Mouse (Mus musculus): ENCODE data around the gene Ggps1.

Ggps1 gene

DNA sequence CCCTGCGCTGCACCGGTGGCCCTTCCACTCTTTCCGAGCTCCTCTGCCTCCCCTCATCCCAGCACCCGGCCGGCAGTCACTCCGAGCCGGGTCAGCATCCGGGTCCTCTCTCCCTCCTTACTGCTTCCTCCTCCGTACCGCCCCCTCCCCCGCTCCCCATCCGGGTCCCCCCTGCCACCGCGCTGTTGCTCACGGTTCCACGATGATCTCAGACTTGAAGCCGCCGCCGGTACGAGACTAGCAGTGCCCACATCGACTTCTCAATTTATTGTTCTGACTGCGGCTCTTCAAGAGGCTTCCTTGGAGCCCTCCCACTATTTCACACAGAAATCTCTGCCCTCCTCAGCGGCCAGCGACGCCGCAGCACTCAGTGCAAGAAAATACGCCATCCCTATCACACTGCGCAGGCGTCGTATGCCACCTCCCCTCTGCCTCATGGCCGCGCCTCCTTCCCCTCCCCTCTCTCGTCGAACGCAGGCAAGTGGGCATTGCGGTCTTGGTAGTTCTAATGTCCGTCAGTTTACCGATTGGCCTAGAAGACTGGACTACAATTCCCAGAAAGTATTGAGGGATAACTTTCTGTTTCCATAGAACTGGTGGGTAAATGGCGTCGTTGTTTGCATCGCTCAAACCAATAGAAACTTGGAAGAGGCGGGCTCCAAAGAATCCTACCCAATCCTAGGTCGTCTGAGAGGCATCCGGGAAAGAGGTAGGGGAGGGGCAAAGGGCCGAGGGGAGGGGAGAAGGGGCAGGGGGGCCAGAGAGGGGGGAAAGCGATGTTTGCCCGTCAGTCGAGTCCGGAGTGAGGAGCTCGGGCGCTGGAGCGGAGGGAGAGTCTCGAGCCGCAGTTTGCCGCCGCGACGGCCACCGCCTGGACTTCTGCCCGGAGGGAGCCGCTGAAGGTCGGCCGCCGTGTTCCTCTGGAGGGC, at the start of gene Ggps1, which contains the start of gene Arid4b:
TSS of gene Ggps1 (minus strand) at position 476 of the 929 bp plus-strand sequence.
TSS of gene Arid4b (plus strand) at position 220 of the 929 bp plus-strand sequence.
- peaks cover 3% of the 10 kb centered on the region for H3K36me3 ChIP-seq (ENCODE audit: control insufficient read depth, insufficient read depth, low read length, poor library complexity, severe bottlenecking)
- H3K27me3 ChIP-seq (ENCODE audit: control insufficient read depth, insufficient read depth, low read length, poor library complexity, severe bottlenecking) = no peaks in the 10 kb centered on the region
- peak; percentile 98 for DNase-seq (ENCODE audit: low read depth, low spot score)

- Histone ChIP-seq H3K36me3 (ENCODE audit: control insufficient read depth, insufficient read depth, low read length, poor library complexity, severe bottlenecking) (no peaks in the 10 kb centered on the region), H3K27me3 (ENCODE audit: control insufficient read depth, insufficient read depth, low read length, poor library complexity, severe bottlenecking) (no peaks in the 10 kb centered on the region)
- no peak for DNase-seq (ENCODE audit: low read depth, low spot score)
Measured at GRCm38 (mm10) chr13:14111146-14111545, 47.9 kb upstream of the Ggps1 start.

- Histone ChIP-seq H3K27me3 (ENCODE audit: control insufficient read depth, insufficient read depth, low read length, poor library complexity, severe bottlenecking) (no peaks in the 10 kb centered on the region), H3K36me3 (ENCODE audit: control insufficient read depth, insufficient read depth, low read length, poor library complexity, severe bottlenecking) (no peaks in the 10 kb centered on the region)
- DNase-seq (ENCODE audit: low read depth, low spot score) = no peak
Measured at GRCm38 (mm10) chr13:14110154-14110873, 47.0 kb upstream of the Ggps1 start.

DNA sequence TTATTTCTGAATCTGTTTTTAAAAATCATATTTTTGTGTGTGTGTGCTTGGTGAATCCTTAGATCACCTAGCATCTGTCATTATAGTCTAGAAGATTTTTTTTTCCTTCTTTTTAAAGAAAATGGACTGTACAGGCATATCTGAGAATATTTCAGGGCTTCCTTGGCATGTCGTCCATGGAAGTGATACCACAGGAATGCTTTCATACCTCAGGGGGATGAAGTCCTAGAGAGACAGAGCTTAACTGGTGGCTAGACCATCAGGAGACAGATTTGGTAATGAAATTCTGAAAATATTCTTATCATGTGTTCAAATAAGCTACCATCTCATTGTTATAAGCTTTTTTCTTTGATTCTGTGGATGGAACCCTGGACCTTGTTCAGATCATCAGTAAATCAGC, 39.7 kb upstream of the Ggps1 start:
- no peak for DNase-seq (ENCODE audit: low read depth, low spot score)
- Histone ChIP-seq H3K27me3 (ENCODE audit: control insufficient read depth, insufficient read depth, low read length, poor library complexity, severe bottlenecking) (no peaks in the 10 kb centered on the region), H3K36me3 (ENCODE audit: control insufficient read depth, insufficient read depth, low read length, poor library complexity, severe bottlenecking) (no peaks in the 10 kb centered on the region)

DNA sequence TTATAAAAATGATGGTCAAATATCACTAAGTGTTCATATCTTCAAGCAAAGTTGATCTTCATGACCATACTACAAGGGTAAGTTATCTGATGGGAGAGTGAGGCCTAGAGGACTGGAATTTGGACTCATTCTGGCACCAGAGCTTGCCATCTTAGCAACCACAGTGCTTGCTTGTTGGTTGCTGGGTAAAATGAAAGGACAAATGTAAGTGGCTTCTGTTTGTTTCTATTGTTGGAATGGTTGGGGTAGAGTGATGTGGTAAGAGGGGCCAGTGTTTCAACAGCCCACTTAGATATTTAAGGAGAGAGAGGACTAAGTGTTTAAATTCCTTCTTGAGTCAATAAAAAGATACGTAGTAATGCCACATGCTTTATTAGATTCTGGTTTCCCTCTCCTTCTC, 25.4 kb upstream of the Ggps1 start:
- no peak for DNase-seq (ENCODE audit: low read depth, low spot score)

DNA sequence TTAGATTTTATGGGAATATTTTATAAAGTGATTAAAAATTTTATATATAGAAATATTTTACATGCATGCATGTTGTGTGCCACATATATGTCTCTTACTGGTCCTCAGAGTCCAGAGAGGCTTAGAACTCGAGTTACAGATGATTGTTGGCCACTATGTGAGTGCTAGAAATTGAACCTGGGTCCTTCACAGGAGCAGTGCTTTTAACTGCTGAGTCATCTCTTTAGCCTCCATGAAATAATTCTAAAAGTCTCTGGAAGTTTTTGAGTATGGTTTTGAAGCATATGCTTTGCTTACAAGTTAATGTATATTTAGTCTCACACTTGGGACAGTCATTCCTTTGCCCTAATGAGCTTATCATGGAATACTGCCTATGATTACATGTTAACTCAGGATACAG, 12.0 kb upstream of the Ggps1 start:
- no peaks in the 10 kb centered on the region for H3K36me3 ChIP-seq (ENCODE audit: control insufficient read depth, insufficient read depth, low read length, poor library complexity, severe bottlenecking)
- no peaks in the 10 kb centered on the region for H3K27me3 ChIP-seq (ENCODE audit: control insufficient read depth, insufficient read depth, low read length, poor library complexity, severe bottlenecking)
- no peak for DNase-seq (ENCODE audit: low read depth, low spot score)

More for the DNA sequence above, 25.4 kb upstream of the Ggps1 start:
- H3K27me3 ChIP-seq (ENCODE audit: control insufficient read depth, insufficient read depth, low read length, poor library complexity, severe bottlenecking) = no peaks in the 10 kb centered on the region
- H3K36me3 ChIP-seq (ENCODE audit: control insufficient read depth, insufficient read depth, low read length, poor library complexity, severe bottlenecking) = no peaks in the 10 kb centered on the region

- peak; percentile 33 for DNase-seq (ENCODE audit: low read depth, low spot score)
- H3K27me3 ChIP-seq (ENCODE audit: control insufficient read depth, insufficient read depth, low read length, poor library complexity, severe bottlenecking) = no peaks in the 10 kb centered on the region
Measured at GRCm38 (mm10) chr13:14074371-14074770, 11.1 kb upstream of the Ggps1 start.

GRCm38 (mm10) chr13:14069291-14069690, 6.0 kb upstream of the Ggps1 start:
- H3K27me3 ChIP-seq (ENCODE audit: control insufficient read depth, insufficient read depth, low read length, poor library complexity, severe bottlenecking) = no peaks in the 10 kb centered on the region
- peak; percentile 46 for DNase-seq (ENCODE audit: low read depth, low spot score)
- no peaks in the 10 kb centered on the region for H3K36me3 ChIP-seq (ENCODE audit: control insufficient read depth, insufficient read depth, low read length, poor library complexity, severe bottlenecking)

More at GRCm38 (mm10) chr13:14074371-14074770, 11.1 kb upstream of the Ggps1 start:
- no peaks in the 10 kb centered on the region for H3K36me3 ChIP-seq (ENCODE audit: control insufficient read depth, insufficient read depth, low read length, poor library complexity, severe bottlenecking)

DNA sequence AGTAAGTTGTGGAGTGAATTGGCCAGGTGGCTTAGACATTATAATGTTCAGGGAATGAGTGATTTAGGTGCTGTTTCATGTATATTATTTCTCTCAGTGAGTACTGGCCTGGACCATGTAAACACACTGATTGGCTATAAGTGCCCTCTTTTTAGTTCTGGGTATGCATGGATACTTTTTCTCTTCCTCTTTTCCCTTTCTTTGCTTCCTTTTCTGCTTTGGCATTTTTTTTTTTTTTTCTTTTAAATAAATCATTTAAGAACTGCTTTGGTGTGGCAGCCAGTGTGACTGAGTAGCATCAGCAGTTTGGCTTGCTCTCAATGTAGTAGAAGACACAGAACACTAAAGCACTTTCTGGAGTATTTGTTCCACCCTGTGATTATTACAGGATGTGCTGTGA, 4.7 kb upstream of the Ggps1 start:
- no peaks in the 10 kb centered on the region for H3K36me3 ChIP-seq (ENCODE audit: control insufficient read depth, insufficient read depth, low read length, poor library complexity, severe bottlenecking)
- DNase-seq (ENCODE audit: low read depth, low spot score) = peak; percentile 54
- no peaks in the 10 kb centered on the region for H3K27me3 ChIP-seq (ENCODE audit: control insufficient read depth, insufficient read depth, low read length, poor library complexity, severe bottlenecking)

GRCm38 (mm10) chr13:14065701-14066100, 2.4 kb upstream of the Ggps1 start:
- no peak for DNase-seq (ENCODE audit: low read depth, low spot score)
- H3K36me3 ChIP-seq (ENCODE audit: control insufficient read depth, insufficient read depth, low read length, poor library complexity, severe bottlenecking) = no peaks in the 10 kb centered on the region
- H3K27me3 ChIP-seq (ENCODE audit: control insufficient read depth, insufficient read depth, low read length, poor library complexity, severe bottlenecking) = no peaks in the 10 kb centered on the region

GRCm38 (mm10) chr13:14065028-14065380, 1.7 kb upstream of the Ggps1 start:
- Histone ChIP-seq H3K36me3 (ENCODE audit: control insufficient read depth, insufficient read depth, low read length, poor library complexity, severe bottlenecking) (no peaks in the 10 kb centered on the region), H3K27me3 (ENCODE audit: control insufficient read depth, insufficient read depth, low read length, poor library complexity, severe bottlenecking) (no peaks in the 10 kb centered on the region)
- no peak for DNase-seq (ENCODE audit: low read depth, low spot score)

GRCm38 (mm10) chr13:14064341-14065027, 1.2 kb upstream of the Ggps1 start:
- H3K27me3 ChIP-seq (ENCODE audit: control insufficient read depth, insufficient read depth, low read length, poor library complexity, severe bottlenecking) = no peaks in the 10 kb centered on the region
- 0 out of 2 replicates have a peak, but pooled peaks cover 1% of the 10 kb centered on the region for H3K36me3 ChIP-seq (ENCODE audit: control insufficient read depth, insufficient read depth, low read length, poor library complexity, severe bottlenecking)
- DNase-seq (ENCODE audit: low read depth, low spot score) = peak; percentile 71

DNA sequence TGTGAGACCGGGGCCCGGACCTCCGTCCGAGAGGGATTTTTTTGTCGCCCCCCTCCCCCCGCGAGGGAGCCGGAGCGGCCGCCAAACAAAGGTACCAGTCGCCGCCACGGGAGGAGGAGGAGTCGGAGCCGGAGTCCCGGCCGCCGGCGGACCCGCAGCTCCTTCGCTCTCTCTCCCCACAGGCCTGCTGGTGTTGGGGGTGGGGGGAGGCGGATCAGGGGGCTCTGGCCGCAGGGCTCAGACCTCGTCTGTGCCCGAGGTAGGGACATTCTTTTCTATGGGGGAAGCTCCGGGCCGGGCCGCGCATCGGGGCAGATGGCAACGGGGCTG, 619 bp upstream of the Ggps1 start:
- no peaks in the 10 kb centered on the region for H3K27me3 ChIP-seq (ENCODE audit: control insufficient read depth, insufficient read depth, low read length, poor library complexity, severe bottlenecking)
- H3K36me3 ChIP-seq (ENCODE audit: control insufficient read depth, insufficient read depth, low read length, poor library complexity, severe bottlenecking) = peaks cover 2% of the 10 kb centered on the region
- no peak for DNase-seq (ENCODE audit: low read depth, low spot score)

DNA sequence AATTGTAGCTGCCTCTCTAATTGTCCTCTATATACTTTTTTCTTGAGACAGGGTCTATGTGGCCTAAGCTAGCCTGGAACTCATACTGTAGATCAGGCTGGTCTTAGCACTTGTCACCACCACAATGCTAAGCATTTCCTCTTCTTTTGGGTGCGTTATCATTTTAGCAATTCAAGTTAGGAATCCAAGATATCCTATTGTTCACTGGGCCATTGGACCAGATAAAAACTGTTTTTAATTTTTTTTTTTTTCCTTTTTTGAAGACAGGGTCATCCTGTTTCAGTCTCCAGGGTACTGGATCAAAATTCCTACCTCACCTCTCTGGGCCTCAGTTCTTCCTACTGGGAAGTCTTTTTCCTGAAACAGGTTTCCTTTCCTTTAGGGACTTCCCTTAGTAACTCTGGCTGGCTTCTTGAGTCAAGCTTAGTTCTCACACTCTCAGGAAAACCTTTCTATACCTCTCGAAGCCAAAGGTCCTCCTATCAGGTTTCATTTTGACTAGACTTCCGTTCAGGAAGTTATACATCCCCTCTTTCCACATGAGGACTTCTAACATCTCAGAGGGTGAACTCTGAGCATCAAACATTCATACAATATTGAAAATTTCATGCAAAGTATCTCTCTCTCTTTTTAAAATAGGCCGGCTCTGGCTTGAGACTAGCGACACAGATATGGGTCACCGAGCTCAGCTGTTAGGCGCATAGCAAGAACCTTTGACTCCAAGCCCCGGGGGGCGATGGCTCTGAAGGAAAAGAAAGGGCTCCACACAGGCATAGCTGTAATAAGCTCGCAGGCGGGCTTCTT, 877 bp downstream of the Ggps1 start:
- DNase-seq (ENCODE audit: low read depth, low spot score) = peak; percentile 73
- H3K27me3 ChIP-seq (ENCODE audit: control insufficient read depth, insufficient read depth, low read length, poor library complexity, severe bottlenecking) = no peaks in the 10 kb centered on the region
- H3K36me3 ChIP-seq (ENCODE audit: control insufficient read depth, insufficient read depth, low read length, poor library complexity, severe bottlenecking) = peaks cover 3% of the 10 kb centered on the region

Measured in splenic B cell, adult 2 months (primary cell).